15 mouse cellular contexts compared by ENCODE assay signal in genomic region chr16:6746116-6746515, GRCm38 (mm10).
DNase-seq lines count a peak whose midpoint lies in the region.
"Had no signal": no experiment of that assay in that cellular context is flagged by ENCODE, and none has a peak within 500 bp of the region (broad histone marks: within the 10 kb centered on the region; RNA-seq: fewer than 3 reads in every experiment).

No protein-coding gene starts in this region.

- intact Hi-C loops in left cerebral cortex, postnatal 10 days (cut with DNase I), result loop anchor here (10.0 kb wide), 1 partner anchor 221 kb away; no protein-coding TSS in a partner anchor
- intact Hi-C loops in heart, postnatal 25 days (cut with DNase I), result no loop called here

- peak; percentile 32 to 51 for DNase-seq in left cerebral cortex, postnatal 10 days (ENCODE audit: extremely low spot score in 1 of 2, low spot score in 2 of 2)
- no peak for DNase-seq in left cerebral cortex, adult 9 months (ENCODE audit: low spot score in 2 of 2)
- peak; percentile 44 for DNase-seq in right cerebral cortex, postnatal 14 days
- no peak for DNase-seq in right cerebral cortex, adult 18-20 months
- peak; percentile 83 for DNase-seq in cerebellum, adult 9-10 months
- no peak for DNase-seq in heart, postnatal 25 days (ENCODE audit: low spot score)
- DNase-seq in MN1 (ENCODE audit: low spot score), result no peak
- DNase-seq: heart, adult 18-20 months; kidney, adult 2 months; kidney, postnatal 4 days; liver; liver, postnatal 0 days; lung, postnatal 14 days; spleen, adult 18-20 months; thymus, adult 18-20 months had no signal

Comparison
In these comparisons a context has a peak if more than half of its experiments do, and no peak if none do; other contexts are left out.
1. DNase-seq: peak in left cerebral cortex, postnatal 10 days (2 of 2), right cerebral cortex, postnatal 14 days (single experiment) and cerebellum, adult 9-10 months (single experiment); none in left cerebral cortex, adult 9 months (0 of 2), right cerebral cortex, adult 18-20 months (single experiment), heart, postnatal 25 days (single experiment) and MN1 (single experiment).